Mouse (Mus musculus): Measurements from ENCODE around the gene Hoxb5. TPM values are rescaled to one million over a fixed set of nuclear protein-coding genes. Genes with fewer than 3 reads are reported as not detected.
A peak's percentile ranks its signal among the peaks of the same experiment; 100 is the strongest.

The Hoxb5 gene
- polyA plus RNA-seq, 1 experiment from 2014 or later: 7.5 TPM

GRCm38 (mm10) chr11:96311097-96311496 is 8.0 kb downstream of the Hoxb5 start:
- Histone ChIP-seq H3K9ac (ENCODE audit: low read length) (peak overlapping the region; percentile 54), H3K4me2 (replicated peaks; ENCODE audit: low read depth) (peak overlapping the region; percentile 72), H3K4me1 (replicated peaks; ENCODE audit: control insufficient read depth, insufficient read depth) (no peaks in the 10 kb centered on the region), H3K36me3 (ENCODE audit: control insufficient read depth, insufficient read depth, low read length) (no peaks in the 10 kb centered on the region), H3K27me3 (ENCODE audit: control insufficient read depth, insufficient read depth, low read length) (peaks cover 6% of the 10 kb centered on the region; the same call in 1 of the 2 replicates), H3K9me3 (ENCODE audit: control insufficient read depth, low read length) (no peaks in the 10 kb centered on the region), H3K27ac (replicated peaks) (peak overlapping the region; percentile 53), H3K4me3 (ENCODE audit: low read depth, low read length) (peak overlapping the region; percentile 31)
- no peak for ATAC-seq (ENCODE audit: low FRiP score, low TSS enrichment)
- WGBS: 9% methylated on average over 6 of the region's 6 CpGs
- TF ChIP-seq CTCF (IDR thresholded peaks at IDR 0.05; ENCODE audit: low read depth): no peak
- TF ChIP-seq EP300 (optimal IDR thresholded peaks at IDR 0.05): no peak
- DNase-seq (ENCODE audit: low spot score): no peak

GRCm38 (mm10) chr11:96311520-96312417 is 8.6 kb downstream of the Hoxb5 start:
- ATAC-seq (ENCODE audit: low FRiP score, low TSS enrichment): peak; percentile 84; the same call in 1 of the 2 replicates
- H3K4me1 ChIP-seq (replicated peaks; ENCODE audit: control insufficient read depth, insufficient read depth): no peaks in the 10 kb centered on the region
- no peaks in the 10 kb centered on the region for H3K9me3 ChIP-seq (ENCODE audit: control insufficient read depth, low read length)
- peak overlapping the region; percentile 53 for H3K27ac ChIP-seq (replicated peaks)
- peak overlapping the region; percentile 72 for H3K4me2 ChIP-seq (replicated peaks; ENCODE audit: low read depth)
- H3K9ac ChIP-seq (ENCODE audit: low read length): peak overlapping the region; percentile 54
- TF ChIP-seq CTCF (IDR thresholded peaks at IDR 0.05; ENCODE audit: low read depth) (peak; percentile 83), EP300 (optimal IDR thresholded peaks at IDR 0.05) (no peak)
- WGBS: 3% methylated on average over 31 of the region's 31 CpGs
- H3K36me3 ChIP-seq (ENCODE audit: control insufficient read depth, insufficient read depth, low read length): no peaks in the 10 kb centered on the region
- peak; percentile 65 for DNase-seq (ENCODE audit: low spot score)
- H3K4me3 ChIP-seq (ENCODE audit: low read depth, low read length): peak overlapping the region; percentile 31
- peaks cover 6% of the 10 kb centered on the region; the same call in 1 of the 2 replicates for H3K27me3 ChIP-seq (ENCODE audit: control insufficient read depth, insufficient read depth, low read length)

- WGBS: 43% methylated on average over 2 of the region's 2 CpGs
- Histone ChIP-seq H3K27me3 (ENCODE audit: control insufficient read depth, insufficient read depth, low read length) (peaks cover 6% of the 10 kb centered on the region; the same call in 1 of the 2 replicates), H3K4me2 (replicated peaks; ENCODE audit: low read depth) (peak overlapping the region; percentile 73), H3K4me1 (replicated peaks; ENCODE audit: control insufficient read depth, insufficient read depth) (no peaks in the 10 kb centered on the region), H3K4me3 (ENCODE audit: low read depth, low read length) (no peak overlapping the region), H3K9ac (ENCODE audit: low read length) (no peak overlapping the region), H3K36me3 (ENCODE audit: control insufficient read depth, insufficient read depth, low read length) (no peaks in the 10 kb centered on the region), H3K9me3 (ENCODE audit: control insufficient read depth, low read length) (no peaks in the 10 kb centered on the region), H3K27ac (replicated peaks) (no peak overlapping the region)
- no peak for ATAC-seq (ENCODE audit: low FRiP score, low TSS enrichment)
- no peak for DNase-seq (ENCODE audit: low spot score)
- TF ChIP-seq EP300 (optimal IDR thresholded peaks at IDR 0.05): no peak
- TF ChIP-seq CTCF (IDR thresholded peaks at IDR 0.05; ENCODE audit: low read depth): no peak
Measured at GRCm38 (mm10) chr11:96313134-96313533, 10.0 kb downstream of the Hoxb5 start.

GRCm38 (mm10) chr11:96313806-96314428 is 10.8 kb downstream of the Hoxb5 start:
- H3K4me1 ChIP-seq (replicated peaks; ENCODE audit: control insufficient read depth, insufficient read depth): no peaks in the 10 kb centered on the region
- H3K9ac ChIP-seq (ENCODE audit: low read length): peak overlapping the region; percentile 70
- ATAC-seq (ENCODE audit: low FRiP score, low TSS enrichment): no peak
- H3K27ac ChIP-seq (replicated peaks): peak overlapping the region; percentile 89
- H3K4me2 ChIP-seq (replicated peaks; ENCODE audit: low read depth): peak overlapping the region; percentile 73
- H3K27me3 ChIP-seq (ENCODE audit: control insufficient read depth, insufficient read depth, low read length): peaks cover 6% of the 10 kb centered on the region; the same call in 1 of the 2 replicates
- WGBS: 17% methylated on average over 12 of the region's 12 CpGs
- TF ChIP-seq EP300 (optimal IDR thresholded peaks at IDR 0.05) (no peak), CTCF (IDR thresholded peaks at IDR 0.05; ENCODE audit: low read depth) (no peak)
- H3K4me3 ChIP-seq (ENCODE audit: low read depth, low read length): peak overlapping the region; percentile 43
- no peaks in the 10 kb centered on the region for H3K36me3 ChIP-seq (ENCODE audit: control insufficient read depth, insufficient read depth, low read length)
- DNase-seq (ENCODE audit: low spot score): no peak
- no peaks in the 10 kb centered on the region for H3K9me3 ChIP-seq (ENCODE audit: control insufficient read depth, low read length)

GRCm38 (mm10) chr11:96314671-96315343 is 11.7 kb downstream of the Hoxb5 start:
- Histone ChIP-seq H3K4me3 (ENCODE audit: low read depth, low read length) (peak overlapping the region; percentile 43), H3K27ac (replicated peaks) (peak overlapping the region; percentile 89), H3K4me1 (replicated peaks; ENCODE audit: control insufficient read depth, insufficient read depth) (no peaks in the 10 kb centered on the region), H3K9me3 (ENCODE audit: control insufficient read depth, low read length) (no peaks in the 10 kb centered on the region), H3K9ac (ENCODE audit: low read length) (peak overlapping the region; percentile 70), H3K4me2 (replicated peaks; ENCODE audit: low read depth) (peak overlapping the region; percentile 73), H3K36me3 (ENCODE audit: control insufficient read depth, insufficient read depth, low read length) (no peaks in the 10 kb centered on the region), H3K27me3 (ENCODE audit: control insufficient read depth, insufficient read depth, low read length) (peaks cover 6% of the 10 kb centered on the region; the same call in 1 of the 2 replicates)
- TF ChIP-seq EP300 (optimal IDR thresholded peaks at IDR 0.05) (no peak), CTCF (IDR thresholded peaks at IDR 0.05; ENCODE audit: low read depth) (no peak)
- DNase-seq (ENCODE audit: low spot score) (no peak), ATAC-seq (ENCODE audit: low FRiP score, low TSS enrichment) (no peak)
- 9% methylated on average over 34 of the region's 34 CpGs for WGBS

All from stomach, postnatal 0 days (tissue).